Mouse (Mus musculus) testis, adult 2 months (tissue): ENCODE measurements around the gene Atp6v1f. TPM values are rescaled to one million over a fixed set of nuclear protein-coding genes. Genes with fewer than 3 reads are reported as not detected.
A peak's percentile ranks its signal among the peaks of the same experiment; 100 is the strongest.

Experiments
- H3K27ac ChIP-seq: fragments of 200-500 bp; 2 replicates; pipeline ENCODE4 v1.5.1; 2012; ENCODE audit warnings: low read depth, low read length; ENCODE audit not compliant: control insufficient read depth, insufficient read depth
- H3K27me3 ChIP-seq: fragments of 200-500 bp; 2 replicates; pipeline ENCODE4 v1.6.1; 2012; ENCODE audit warnings: mild to moderate bottlenecking, low read length, moderate library complexity; ENCODE audit not compliant: control insufficient read depth, insufficient read depth
- H3K36me3 ChIP-seq: fragments of 200-500 bp; 2 replicates; pipeline ENCODE4 v1.6.1; 2012; ENCODE audit warnings: mild to moderate bottlenecking, low read length; ENCODE audit not compliant: control insufficient read depth, insufficient read depth
- H3K4me1 ChIP-seq: fragments of 200-500 bp; 2 replicates; pipeline ENCODE4 v1.6.1; 2012; ENCODE audit warnings: low read length; ENCODE audit not compliant: control insufficient read depth, insufficient read depth
- H3K4me3 ChIP-seq: fragments of 200-500 bp; 2 replicates; pipeline ENCODE4 v1.5.1; 2012; ENCODE audit warnings: low read depth, mild to moderate bottlenecking, low read length, moderate library complexity, mixed read lengths; ENCODE audit not compliant: control insufficient read depth
- CTCF ChIP-seq: fragments of 200-500 bp; IDR thresholded peaks from 2 replicates; pipeline ENCODE4 v1.5.1; 2012; ENCODE audit warnings: low read depth, mild to moderate bottlenecking, inconsistent platforms, low read length, moderate library complexity; ENCODE audit not compliant: control insufficient read depth, insufficient read depth, insufficient replicate concordance
- POLR2A ChIP-seq: fragments of 200-500 bp; IDR thresholded peaks from 2 replicates; pipeline ENCODE4 v1.6.1; 2012; ENCODE audit warnings: low read depth, mild to moderate bottlenecking, inconsistent platforms, low read length, moderate library complexity; ENCODE audit not compliant: control insufficient read depth
- polyA plus RNA-seq: library from polyadenylated mRNA; depleted of rRNA; stranded (reverse); fragments of >200 nt; gene quantifications from 2 replicates; pipeline ENCODE4 v1.2.3, GENCODE M21; 2012; rRNA removed

Atp6v1f gene
- polyA plus RNA-seq, 1 experiment = 454 TPM

GRCm38 (mm10) chr6:29506834-29507233 lies 39.3 kb downstream of the Atp6v1f start:
- H3K4me3 ChIP-seq = no peak overlapping the region
- no peaks in the 10 kb centered on the region; the same call in 1 of the 2 replicates for H3K27me3 ChIP-seq
- H3K4me1 ChIP-seq = peaks cover 8% of the 10 kb centered on the region
- no peak overlapping the region for H3K27ac ChIP-seq
- TF ChIP-seq POLR2A (no peak), CTCF (no peak)
- H3K36me3 ChIP-seq = no peaks in the 10 kb centered on the region

GRCm38 (mm10) chr6:29507447-29508309 lies 40.2 kb downstream of the Atp6v1f start, which contains the start of gene Kcp:
Gene Kcp, minus strand, starts transcription at chr6:29507952.
- H3K4me3 ChIP-seq = peak within 1 kb of the TSS; percentile 74
- no peak within 1 kb of the TSS for H3K27ac ChIP-seq
- peaks cover 8% of the 10 kb centered on the region for H3K4me1 ChIP-seq
- H3K36me3 ChIP-seq = no peaks in the 10 kb centered on the region
- TF ChIP-seq POLR2A (no peak), CTCF (no peak)
- no peaks in the 10 kb centered on the region; the same call in 1 of the 2 replicates for H3K27me3 ChIP-seq

- Histone ChIP-seq H3K36me3 (no peaks in the 10 kb centered on the region), H3K27me3 (no peaks in the 10 kb centered on the region; the same call in 1 of the 2 replicates), H3K4me3 (no peak overlapping the region), H3K4me1 (peaks cover 14% of the 10 kb centered on the region), H3K27ac (no peak overlapping the region)
- TF ChIP-seq CTCF (no peak), POLR2A (no peak)
These were observed 41.6 kb downstream of the Atp6v1f start for GRCm38 (mm10) chr6:29509086-29509485.

GRCm38 (mm10) chr6:29513284-29513683 lies 45.8 kb downstream of the Atp6v1f start:
- Histone ChIP-seq H3K36me3 (no peaks in the 10 kb centered on the region), H3K4me3 (peak overlapping the region; percentile 50), H3K27me3 (no peaks in the 10 kb centered on the region), H3K4me1 (peaks cover 6% of the 10 kb centered on the region), H3K27ac (peak overlapping the region; percentile 64)
- TF ChIP-seq CTCF (no peak), POLR2A (no peak)

- H3K27me3 ChIP-seq = no peaks in the 10 kb centered on the region
- peak; percentile 80; the same call in 1 of the 2 replicates for TF ChIP-seq CTCF
- no peak for TF ChIP-seq POLR2A
- H3K27ac ChIP-seq = no peak overlapping the region
- no peaks in the 10 kb centered on the region for H3K36me3 ChIP-seq
- no peak overlapping the region for H3K4me3 ChIP-seq
- peaks cover 6% of the 10 kb centered on the region for H3K4me1 ChIP-seq
These were observed 49.6 kb downstream of the Atp6v1f start for GRCm38 (mm10) chr6:29517139-29517538.

Other genes with a start within 250 kb of the Atp6v1f start
- gene Hilpda, start 195.2 kb upstream of the Atp6v1f start, polyA plus RNA-seq = 54.0 and 56.2 TPM in 2 replicates
- 1,251 and 1,390 TPM in 2 replicates for gene Fam71f2, start 188.1 kb upstream of the Atp6v1f start, polyA plus RNA-seq
- 369 and 372 TPM in 2 replicates for gene Fam71f1, start 148.6 kb upstream of the Atp6v1f start, polyA plus RNA-seq
- 12.0 and 13.5 TPM in 2 replicates for gene Calu, start 119.6 kb upstream of the Atp6v1f start, polyA plus RNA-seq
- not detected in 2 replicates for gene Opn1sw, start 79.2 kb upstream of the Atp6v1f start, polyA plus RNA-seq
- gene Ccdc136, start 71.4 kb upstream of the Atp6v1f start, polyA plus RNA-seq = 927 and 1,013 TPM in 2 replicates
- 2.6 and 3.4 TPM in 2 replicates for gene Flnc, start 34.5 kb upstream of the Atp6v1f start, polyA plus RNA-seq
- 26.9 and 31.6 TPM in 2 replicates for gene Atp6v1fnb, start 3.7 kb downstream of the Atp6v1f start, polyA plus RNA-seq
- gene Kcp, start 40.2 kb downstream of the Atp6v1f start, polyA plus RNA-seq = 2.7 and 3.1 TPM in 2 replicates
- 0.86 and 1.2 TPM in 2 replicates for gene Irf5, start 58.9 kb downstream of the Atp6v1f start, polyA plus RNA-seq
- 28.0 and 28.9 TPM in 2 replicates for gene Tnpo3, start 142.2 kb downstream of the Atp6v1f start, polyA plus RNA-seq
- 9.3 and 10.8 TPM in 2 replicates for gene Tspan33, start 226.5 kb downstream of the Atp6v1f start, polyA plus RNA-seq